Mouse (Mus musculus) forebrain, embryonic 10.5 days (tissue): ENCODE data around the gene Cdc42ep2. TPM values are rescaled to one million over a fixed set of nuclear protein-coding genes. Genes with fewer than 3 reads are reported as not detected.

Source experiments
- DNase-seq: peaks from one replicate; pipeline ENCODE4 v3.0.0-alpha.2; 2017; ENCODE audit warnings: low spot score; ENCODE audit errors: extremely low spot score
- H3K27ac ChIP-seq: fragments of 300-500 bp; sonication (generic); 2 replicates; pipeline ENCODE4 v1.5.1; 2016; ENCODE audit warnings: mild to moderate bottlenecking
- H3K27me3 ChIP-seq: fragments of 300-500 bp; sonication (generic); 2 replicates; pipeline ENCODE4 v1.6.1; 2016; ENCODE audit warnings: mild to moderate bottlenecking; ENCODE audit not compliant: poor library complexity, severe bottlenecking
- H3K36me3 ChIP-seq: fragments of 300-500 bp; sonication (generic); replicated peaks from 2 replicates; pipeline ENCODE4 v1.6.1; 2016; ENCODE audit warnings: mild to moderate bottlenecking, moderate library complexity
- H3K4me1 ChIP-seq: fragments of 300-500 bp; sonication (generic); 2 replicates; pipeline ENCODE4 v1.6.1; 2016
- H3K4me3 ChIP-seq: fragments of 300-500 bp; sonication (generic); 2 replicates; pipeline ENCODE4 v1.5.1; 2016; ENCODE audit warnings: mild to moderate bottlenecking, moderate library complexity
- H3K9me3 ChIP-seq: fragments of 300-500 bp; sonication (generic); 2 replicates; pipeline ENCODE4 v1.6.1; 2016; ENCODE audit warnings: mild to moderate bottlenecking, moderate library complexity
- WGBS: fragments of 180-500 bp; shearing (Covaris S2); methylation state at CpG from one replicate; pipeline ENCODE4 v1.1.7; 2016; 5-methylcytosine and 5-hydroxymethylcytosine counted together
- polyA plus RNA-seq: library from polyadenylated mRNA; unstranded; fragments of >200 nt; fragmentation: Nextera tagmentation; extraction: Ambion mirVana; gene quantifications from 2 replicates; pipeline ENCODE4 v1.2.1, GENCODE M21; 2016

Gene Cdc42ep2
- polyA plus RNA-seq, 1 experiment from 2014 or later = 1.5 TPM

- no peaks in the 10 kb centered on the region for H3K9me3 ChIP-seq
- H3K4me3 ChIP-seq = no peak overlapping the region
- H3K36me3 ChIP-seq = peaks cover 49% of the 10 kb centered on the region
- no peak for DNase-seq
- H3K27ac ChIP-seq = no peak overlapping the region
- no peaks in the 10 kb centered on the region for H3K27me3 ChIP-seq
- H3K4me1 ChIP-seq = peaks cover 21% of the 10 kb centered on the region
- 85% methylated on average over 6 of the region's 6 CpGs for WGBS
These were observed 13.9 kb upstream of the Cdc42ep2 start for GRCm38 (mm10) chr19:5938516-5938915.

- Histone ChIP-seq H3K27ac (0 out of 2 replicates have a peak overlapping the region, but pooled peaks have one; percentile 9), H3K36me3 (peaks cover 43% of the 10 kb centered on the region), H3K27me3 (no peaks in the 10 kb centered on the region), H3K4me3 (no peak overlapping the region; the same call in 1 of the 2 replicates), H3K4me1 (peaks cover 21% of the 10 kb centered on the region), H3K9me3 (no peaks in the 10 kb centered on the region)
- DNase-seq = no peak
- 46% methylated on average over 14 of the region's 14 CpGs for WGBS
These were observed 13.3 kb upstream of the Cdc42ep2 start for GRCm38 (mm10) chr19:5937836-5938406.

- Histone ChIP-seq H3K4me1 (peaks cover 21% of the 10 kb centered on the region), H3K36me3 (peaks cover 37% of the 10 kb centered on the region), H3K4me3 (no peak overlapping the region; the same call in 1 of the 2 replicates), H3K27me3 (no peaks in the 10 kb centered on the region), H3K27ac (peak overlapping the region; percentile 44; the same call in 1 of the 2 replicates), H3K9me3 (no peaks in the 10 kb centered on the region)
- 81% methylated on average over 21 of the region's 21 CpGs for WGBS
- DNase-seq = no peak
These were observed 12.6 kb upstream of the Cdc42ep2 start for GRCm38 (mm10) chr19:5937095-5937835.

GRCm38 (mm10) chr19:5935691-5936090 lies 11.1 kb upstream of the Cdc42ep2 start:
- Histone ChIP-seq H3K36me3 (peaks cover 22% of the 10 kb centered on the region), H3K27me3 (no peaks in the 10 kb centered on the region)
- 82% methylated on average over 5 of the region's 5 CpGs for WGBS

GRCm38 (mm10) chr19:5935266-5935665 lies 10.7 kb upstream of the Cdc42ep2 start:
- Histone ChIP-seq H3K4me1 (peaks cover 21% of the 10 kb centered on the region), H3K36me3 (peaks cover 18% of the 10 kb centered on the region)
- 75% methylated on average over 3 of the region's 3 CpGs for WGBS

More at GRCm38 (mm10) chr19:5935691-5936090, 11.1 kb upstream of the Cdc42ep2 start:
- no peak overlapping the region for H3K27ac ChIP-seq
- H3K4me1 ChIP-seq = peaks cover 21% of the 10 kb centered on the region
- DNase-seq = no peak
- H3K9me3 ChIP-seq = no peaks in the 10 kb centered on the region
- no peak overlapping the region for H3K4me3 ChIP-seq

GRCm38 (mm10) chr19:5929634-5930596 lies 5.3 kb upstream of the Cdc42ep2 start:
- H3K27me3 ChIP-seq = peaks cover 17% of the 10 kb centered on the region
- H3K36me3 ChIP-seq = no peaks in the 10 kb centered on the region
- H3K4me3 ChIP-seq = no peak overlapping the region
- H3K4me1 ChIP-seq = peaks cover 28% of the 10 kb centered on the region
- H3K27ac ChIP-seq = peak overlapping the region; percentile 20; the same call in 1 of the 2 replicates
- 80% methylated on average over 14 of the region's 14 CpGs for WGBS
- no peak for DNase-seq
- no peaks in the 10 kb centered on the region for H3K9me3 ChIP-seq

More at GRCm38 (mm10) chr19:5935266-5935665, 10.7 kb upstream of the Cdc42ep2 start:
- Histone ChIP-seq H3K9me3 (no peaks in the 10 kb centered on the region), H3K4me3 (no peak overlapping the region), H3K27me3 (no peaks in the 10 kb centered on the region), H3K27ac (no peak overlapping the region; the same call in 1 of the 2 replicates)
- no peak for DNase-seq

GRCm38 (mm10) chr19:5928546-5928945 lies 3.9 kb upstream of the Cdc42ep2 start:
- H3K4me3 ChIP-seq = no peak overlapping the region
- peaks cover 40% of the 10 kb centered on the region for H3K4me1 ChIP-seq
- H3K27me3 ChIP-seq = peaks cover 18% of the 10 kb centered on the region
- no peaks in the 10 kb centered on the region for H3K36me3 ChIP-seq
- no peaks in the 10 kb centered on the region for H3K9me3 ChIP-seq
- 74% methylated on average over 3 of the region's 3 CpGs for WGBS
- no peak for DNase-seq
- no peak overlapping the region for H3K27ac ChIP-seq

GRCm38 (mm10) chr19:5928104-5928503 lies 3.5 kb upstream of the Cdc42ep2 start:
- H3K9me3 ChIP-seq = no peaks in the 10 kb centered on the region
- H3K4me3 ChIP-seq = no peak overlapping the region
- H3K27me3 ChIP-seq = peaks cover 19% of the 10 kb centered on the region
- no peaks in the 10 kb centered on the region for H3K36me3 ChIP-seq
- WGBS = 82% methylated on average over 6 of the region's 6 CpGs
- no peak for DNase-seq
- peaks cover 41% of the 10 kb centered on the region for H3K4me1 ChIP-seq
- no peak overlapping the region for H3K27ac ChIP-seq

GRCm38 (mm10) chr19:5927532-5927931 lies 2.9 kb upstream of the Cdc42ep2 start:
- H3K4me3 ChIP-seq = no peak overlapping the region
- no peak for DNase-seq
- WGBS = 79% methylated on average over 8 of the region's 8 CpGs

GRCm38 (mm10) chr19:5927026-5927425 lies 2.4 kb upstream of the Cdc42ep2 start:
- Histone ChIP-seq H3K4me1 (peaks cover 46% of the 10 kb centered on the region), H3K4me3 (no peak overlapping the region), H3K27ac (no peak overlapping the region), H3K9me3 (no peaks in the 10 kb centered on the region), H3K27me3 (peaks cover 26% of the 10 kb centered on the region), H3K36me3 (no peaks in the 10 kb centered on the region)
- WGBS = 78% methylated on average over 11 of the region's 11 CpGs
- DNase-seq = no peak

More at GRCm38 (mm10) chr19:5927532-5927931, 2.9 kb upstream of the Cdc42ep2 start:
- H3K4me1 ChIP-seq = peaks cover 41% of the 10 kb centered on the region
- H3K27me3 ChIP-seq = peaks cover 24% of the 10 kb centered on the region
- no peaks in the 10 kb centered on the region for H3K36me3 ChIP-seq
- no peak overlapping the region for H3K27ac ChIP-seq
- no peaks in the 10 kb centered on the region for H3K9me3 ChIP-seq

GRCm38 (mm10) chr19:5925311-5925855 lies 767 bp upstream of the Cdc42ep2 start:
- Histone ChIP-seq H3K4me1 (peaks cover 56% of the 10 kb centered on the region), H3K36me3 (no peaks in the 10 kb centered on the region), H3K27ac (no peak overlapping the region), H3K9me3 (no peaks in the 10 kb centered on the region), H3K27me3 (peaks cover 26% of the 10 kb centered on the region), H3K4me3 (peak overlapping the region; percentile 62)
- WGBS = 41% methylated on average over 11 of the region's 11 CpGs
- DNase-seq = no peak
